Mouse (Mus musculus) forebrain, embryonic 16.5 days (tissue): Measurements from ENCODE around the gene Pik3cg. TPM values are rescaled to one million over a fixed set of nuclear protein-coding genes. Genes with fewer than 3 reads are reported as not detected.

Experiments used
- ATAC-seq: fragments of 200-750 bp; cut with Nextera tagmentation; 2 replicates; pipeline ENCODE4 v1.8.0; 2017; ENCODE audit warnings: mild to moderate bottlenecking, moderate library complexity
- H3K27ac ChIP-seq: fragments of 300-500 bp; sonication (generic); 2 replicates; pipeline ENCODE4 v1.5.1; 2014; ENCODE audit warnings: low read length, control low read depth
- H3K27me3 ChIP-seq: fragments of 300-500 bp; sonication (generic); replicated peaks from 2 replicates; pipeline ENCODE4 v1.6.1; 2014; ENCODE audit warnings: low read length; ENCODE audit not compliant: control insufficient read depth, insufficient read depth
- H3K36me3 ChIP-seq: fragments of 300-500 bp; sonication (generic); 2 replicates; pipeline ENCODE4 v1.6.1; 2014; ENCODE audit not compliant: control insufficient read depth, insufficient read depth
- H3K4me1 ChIP-seq: fragments of 300-500 bp; sonication (generic); replicated peaks from 2 replicates; pipeline ENCODE4 v1.6.1; 2014; ENCODE audit warnings: low read length; ENCODE audit not compliant: control insufficient read depth, insufficient read depth
- H3K4me2 ChIP-seq: fragments of 300-500 bp; sonication (generic); 2 replicates; pipeline ENCODE4 v1.6.1; 2014; ENCODE audit warnings: mild to moderate bottlenecking, low read length, control low read depth
- H3K4me3 ChIP-seq: fragments of 300-500 bp; sonication (generic); replicated peaks from 2 replicates; pipeline ENCODE4 v1.5.1; 2014; ENCODE audit warnings: mild to moderate bottlenecking, low read length, control low read depth
- H3K9ac ChIP-seq: fragments of 300-500 bp; sonication (generic); replicated peaks from 2 replicates; pipeline ENCODE4 v1.6.1; 2014; ENCODE audit warnings: low read depth, low read length, control low read depth
- H3K9me3 ChIP-seq: fragments of 300-500 bp; sonication (generic); 2 replicates; pipeline ENCODE4 v1.6.1; 2016; ENCODE audit warnings: low read length; ENCODE audit not compliant: control insufficient read depth
- WGBS: fragments of 180-500 bp; shearing (Covaris S2); extraction: QIAGEN DNeasy Blood & Tissue Kit; methylation state at CpG from one replicate; pipeline ENCODE4 v1.1.7; 2014; 5-methylcytosine and 5-hydroxymethylcytosine counted together
- polyA plus RNA-seq: library from polyadenylated mRNA; unstranded; fragments of >200 nt; fragmentation: Nextera tagmentation; extraction: Ambion mirVana; gene quantifications from 2 replicates; pipeline ENCODE4 v1.2.1, GENCODE M21; 2015

Pik3cg gene
- polyA plus RNA-seq, 1 experiment from 2014 or later, result 0.76 TPM

- Histone ChIP-seq H3K9ac (no peak overlapping the region), H3K4me1 (peaks cover 7% of the 10 kb centered on the region), H3K27ac (no peak overlapping the region), H3K27me3 (no peaks in the 10 kb centered on the region), H3K4me2 (no peak overlapping the region), H3K4me3 (no peak overlapping the region), H3K36me3 (no peaks in the 10 kb centered on the region), H3K9me3 (no peaks in the 10 kb centered on the region)
- ATAC-seq, result no peak
- WGBS, result 47% methylated on average over 4 of the region's 4 CpGs
Observed at GRCm38 (mm10) chr12:32233871-32234270, 25.4 kb upstream of the Pik3cg start.

DNA sequence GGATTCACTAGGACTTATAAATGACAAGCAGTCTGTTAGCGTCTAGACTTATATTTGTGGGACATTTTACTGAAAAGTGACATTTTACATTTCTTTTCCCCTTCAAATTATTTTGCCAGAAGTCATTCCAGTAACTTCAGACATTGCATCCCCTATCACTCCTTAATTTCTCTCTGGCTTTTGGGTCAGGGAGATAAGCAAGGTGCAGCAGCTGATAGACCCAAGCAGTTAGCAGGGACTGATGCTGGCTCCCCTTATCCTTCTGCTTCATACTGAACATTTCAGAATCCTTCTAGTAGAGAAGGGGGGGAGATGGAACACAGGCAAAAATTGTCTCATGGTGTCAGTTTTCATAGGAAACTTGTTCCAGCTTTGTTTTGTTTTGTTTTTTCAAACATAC, 22.9 kb upstream of the Pik3cg start:
- Histone ChIP-seq H3K27me3 (no peaks in the 10 kb centered on the region), H3K4me2 (no peak overlapping the region), H3K4me1 (no peaks in the 10 kb centered on the region), H3K27ac (no peak overlapping the region), H3K4me3 (no peak overlapping the region), H3K9ac (no peak overlapping the region), H3K36me3 (no peaks in the 10 kb centered on the region), H3K9me3 (no peaks in the 10 kb centered on the region)
- WGBS, result 78% methylated on average over 1 of the region's 1 CpGs
- no peak for ATAC-seq

DNA sequence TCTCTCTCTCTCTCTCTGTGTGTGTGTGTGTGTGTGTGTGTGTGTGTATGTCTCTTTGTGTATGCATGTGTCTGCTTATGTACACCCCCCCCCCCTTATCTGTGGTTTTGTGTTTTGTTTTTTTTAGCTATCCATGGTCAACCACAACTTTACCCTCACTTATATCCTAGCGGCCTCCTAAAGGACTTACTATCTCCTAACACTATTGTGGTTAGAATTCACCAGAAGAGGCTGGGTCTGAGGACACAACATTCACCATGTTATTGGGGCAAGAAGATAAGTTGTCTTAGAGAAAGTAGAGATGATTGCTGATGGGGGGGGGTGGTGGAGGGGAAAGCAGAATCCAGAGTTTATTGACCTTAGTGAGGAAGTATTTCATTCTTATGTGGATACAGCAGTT, 15.2 kb upstream of the Pik3cg start:
- H3K4me1 ChIP-seq, result no peaks in the 10 kb centered on the region
- no peak for ATAC-seq
- WGBS, result 96% methylated on average over 1 of the region's 1 CpGs
- H3K4me2 ChIP-seq, result no peak overlapping the region
- no peaks in the 10 kb centered on the region for H3K9me3 ChIP-seq
- H3K9ac ChIP-seq, result no peak overlapping the region
- H3K4me3 ChIP-seq, result no peak overlapping the region
- no peaks in the 10 kb centered on the region for H3K36me3 ChIP-seq
- H3K27me3 ChIP-seq, result no peaks in the 10 kb centered on the region
- H3K27ac ChIP-seq, result no peak overlapping the region

GRCm38 (mm10) chr12:32222758-32223385, 14.4 kb upstream of the Pik3cg start:
- Histone ChIP-seq H3K4me2 (no peak overlapping the region), H3K9me3 (no peaks in the 10 kb centered on the region), H3K4me1 (no peaks in the 10 kb centered on the region), H3K4me3 (no peak overlapping the region), H3K27ac (no peak overlapping the region), H3K36me3 (no peaks in the 10 kb centered on the region), H3K27me3 (no peaks in the 10 kb centered on the region), H3K9ac (no peak overlapping the region)
- 89% methylated on average over 7 of the region's 7 CpGs for WGBS
- ATAC-seq, result no peak

DNA sequence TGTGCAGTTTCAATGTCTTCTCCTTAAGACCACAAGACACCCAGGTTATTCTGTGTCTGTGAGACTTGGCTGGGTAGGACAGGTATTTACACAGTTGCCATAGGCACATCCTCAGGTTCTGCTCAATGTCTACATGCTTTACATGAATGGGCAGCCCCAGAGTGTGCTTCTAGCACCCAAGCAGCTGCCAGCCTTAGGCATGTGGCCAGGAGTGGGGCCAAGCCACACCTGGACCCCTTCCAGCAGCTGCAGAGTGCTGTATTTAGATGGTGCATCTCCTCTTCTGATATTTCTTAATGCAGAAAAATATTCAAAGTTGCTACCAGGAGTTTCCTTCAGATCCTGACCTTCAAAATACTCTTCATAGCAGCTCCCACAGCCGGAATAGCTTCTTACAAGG, 11.9 kb upstream of the Pik3cg start:
- WGBS, result 83% methylated on average over 1 of the region's 1 CpGs
- H3K36me3 ChIP-seq, result no peaks in the 10 kb centered on the region
- no peaks in the 10 kb centered on the region for H3K4me1 ChIP-seq
- no peak for ATAC-seq
- H3K27me3 ChIP-seq, result no peaks in the 10 kb centered on the region
- no peak overlapping the region for H3K27ac ChIP-seq
- no peak overlapping the region for H3K4me2 ChIP-seq
- H3K9ac ChIP-seq, result no peak overlapping the region
- H3K4me3 ChIP-seq, result no peak overlapping the region
- no peaks in the 10 kb centered on the region for H3K9me3 ChIP-seq

- 92% methylated on average over 6 of the region's 6 CpGs for WGBS
- no peak overlapping the region for H3K4me3 ChIP-seq
- no peaks in the 10 kb centered on the region for H3K9me3 ChIP-seq
- H3K9ac ChIP-seq, result no peak overlapping the region
- no peak for ATAC-seq
- no peaks in the 10 kb centered on the region for H3K36me3 ChIP-seq
- H3K27ac ChIP-seq, result no peak overlapping the region
- H3K4me2 ChIP-seq, result no peak overlapping the region
- peaks cover 4% of the 10 kb centered on the region; the same call in 1 of the 2 replicates for H3K4me1 ChIP-seq
- no peaks in the 10 kb centered on the region for H3K27me3 ChIP-seq
Observed at GRCm38 (mm10) chr12:32215143-32215542, 6.7 kb upstream of the Pik3cg start.

DNA sequence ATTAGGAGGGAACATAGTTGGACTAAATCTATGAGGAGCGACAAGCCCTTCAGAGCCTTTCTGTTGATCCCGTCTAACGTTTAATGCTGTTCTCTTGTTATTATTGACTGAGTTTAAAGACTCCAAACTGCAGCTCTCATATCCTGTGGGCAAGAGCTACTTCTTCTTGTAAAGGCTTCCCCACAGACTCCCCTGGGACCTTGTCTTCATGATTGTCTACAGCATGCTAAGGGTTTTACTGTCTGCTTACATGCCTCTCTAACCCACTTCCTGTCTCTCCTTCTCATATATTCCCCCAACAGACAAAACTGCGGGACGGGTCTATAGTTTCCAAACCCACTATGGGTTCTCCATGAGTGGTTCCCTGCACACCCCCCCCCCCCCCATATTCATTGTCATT, 4.2 kb upstream of the Pik3cg start:
- Histone ChIP-seq H3K36me3 (no peaks in the 10 kb centered on the region), H3K9ac (no peak overlapping the region), H3K4me2 (no peak overlapping the region), H3K27ac (no peak overlapping the region), H3K9me3 (no peaks in the 10 kb centered on the region), H3K4me3 (no peak overlapping the region), H3K4me1 (peaks cover 4% of the 10 kb centered on the region; the same call in 1 of the 2 replicates), H3K27me3 (no peaks in the 10 kb centered on the region)
- ATAC-seq, result no peak
- 95% methylated on average over 5 of the region's 5 CpGs for WGBS

- Histone ChIP-seq H3K4me2 (no peak overlapping the region), H3K4me3 (no peak overlapping the region), H3K36me3 (no peaks in the 10 kb centered on the region), H3K9me3 (no peaks in the 10 kb centered on the region), H3K27me3 (no peaks in the 10 kb centered on the region), H3K9ac (no peak overlapping the region), H3K27ac (no peak overlapping the region), H3K4me1 (peaks cover 4% of the 10 kb centered on the region; the same call in 1 of the 2 replicates)
- 89% methylated on average over 5 of the region's 5 CpGs for WGBS
- ATAC-seq, result no peak
Observed at GRCm38 (mm10) chr12:32212156-32212555, 3.7 kb upstream of the Pik3cg start.

DNA sequence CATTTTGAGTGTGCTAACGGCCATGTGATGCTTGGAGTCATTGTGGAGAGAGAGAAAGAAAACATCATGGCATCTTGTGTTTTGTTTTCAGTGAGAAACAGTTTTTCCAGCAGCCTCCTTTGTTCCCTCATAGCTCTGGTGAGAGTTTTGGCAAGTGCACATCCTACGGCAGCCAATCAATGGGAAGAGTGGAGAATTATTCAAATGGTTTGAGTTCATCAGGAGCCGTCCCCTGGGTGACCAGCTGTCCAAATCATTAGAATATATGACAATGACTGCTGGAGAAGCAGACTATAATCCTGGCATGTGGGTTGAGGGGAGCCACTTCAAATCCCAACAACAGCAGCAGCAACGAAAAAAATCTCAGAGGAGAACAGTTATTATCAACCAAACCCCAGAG, 2.8 kb upstream of the Pik3cg start:
- H3K4me3 ChIP-seq, result no peak overlapping the region
- H3K27me3 ChIP-seq, result no peaks in the 10 kb centered on the region
- peak; percentile 56 for ATAC-seq
- no peaks in the 10 kb centered on the region for H3K9me3 ChIP-seq
- H3K4me1 ChIP-seq, result peaks cover 4% of the 10 kb centered on the region; the same call in 1 of the 2 replicates
- 26% methylated on average over 4 of the region's 4 CpGs for WGBS
- H3K4me2 ChIP-seq, result no peak overlapping the region
- no peak overlapping the region for H3K27ac ChIP-seq
- no peak overlapping the region for H3K9ac ChIP-seq
- no peaks in the 10 kb centered on the region for H3K36me3 ChIP-seq

DNA sequence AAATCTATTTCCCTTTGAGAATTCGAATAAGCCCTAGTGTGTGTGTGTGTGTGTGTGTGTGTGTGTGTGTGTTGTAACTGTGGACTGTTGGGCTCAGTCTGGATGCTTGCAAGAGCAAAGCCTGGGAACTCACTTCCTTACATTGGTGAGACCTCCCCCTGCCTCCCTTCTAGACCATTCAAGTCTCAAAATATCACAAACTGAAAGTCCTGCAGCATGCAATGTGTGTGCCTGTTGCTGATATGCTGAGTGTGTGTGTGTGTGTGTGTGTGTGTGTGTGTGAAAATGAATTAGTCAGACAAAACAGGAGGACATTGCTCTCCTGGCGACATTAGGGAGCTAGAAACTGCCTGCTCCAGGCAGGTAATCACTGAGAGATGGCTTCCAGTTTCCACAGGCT, 492 bp upstream of the Pik3cg start:
- Histone ChIP-seq H3K9me3 (no peaks in the 10 kb centered on the region), H3K4me2 (no peak overlapping the region), H3K27ac (no peak overlapping the region), H3K9ac (no peak overlapping the region), H3K4me1 (peaks cover 6% of the 10 kb centered on the region), H3K4me3 (no peak overlapping the region), H3K27me3 (no peaks in the 10 kb centered on the region), H3K36me3 (no peaks in the 10 kb centered on the region)
- WGBS, result 82% methylated on average over 2 of the region's 2 CpGs
- ATAC-seq, result no peak
